Mouse (Mus musculus) embryonic facial prominence, embryonic 13.5 days (tissue): ENCODE measurements around the gene Ptbp3. TPM values are rescaled to one million over a fixed set of nuclear protein-coding genes. Genes with fewer than 3 reads are reported as not detected.
A peak's percentile ranks its signal among the peaks of the same experiment; 100 is the strongest.

Experiments
- ATAC-seq: fragments of 200-750 bp; cut with Nextera tagmentation; 2 replicates; pipeline ENCODE4 v1.8.0; 2017; ENCODE audit warnings: low read depth; ENCODE audit not compliant: insufficient number of reproducible peaks, insufficient read depth, low FRiP score, low TSS enrichment
- H3K27ac ChIP-seq: fragments of 300-500 bp; sonication (generic); 2 replicates; pipeline ENCODE4 v1.5.1; 2015; ENCODE audit warnings: moderate library complexity, mild to moderate bottlenecking, inconsistent platforms
- H3K27me3 ChIP-seq: fragments of 300-500 bp; sonication (generic); 2 replicates; pipeline ENCODE4 v1.6.1; 2015; ENCODE audit warnings: mild to moderate bottlenecking, inconsistent platforms
- H3K36me3 ChIP-seq: fragments of 300-500 bp; sonication (generic); 2 replicates; pipeline ENCODE4 v1.6.1; 2015; ENCODE audit warnings: mild to moderate bottlenecking, inconsistent platforms
- H3K4me1 ChIP-seq: fragments of 300-500 bp; sonication (generic); 2 replicates; pipeline ENCODE4 v1.6.1; 2015; ENCODE audit warnings: inconsistent platforms
- H3K4me2 ChIP-seq: fragments of 300-500 bp; sonication (generic); 2 replicates; pipeline ENCODE4 v1.6.1; 2015; ENCODE audit warnings: moderate library complexity, mild to moderate bottlenecking, inconsistent platforms
- H3K4me3 ChIP-seq: fragments of 300-500 bp; sonication (generic); 2 replicates; pipeline ENCODE4 v1.5.1; 2015; ENCODE audit warnings: mild to moderate bottlenecking, inconsistent platforms
- H3K9ac ChIP-seq: fragments of 300-500 bp; sonication (generic); 2 replicates; pipeline ENCODE4 v1.6.1; 2015; ENCODE audit warnings: mild to moderate bottlenecking, inconsistent platforms
- H3K9me3 ChIP-seq: fragments of 300-500 bp; sonication (generic); 2 replicates; pipeline ENCODE4 v1.6.1; 2016; ENCODE audit warnings: inconsistent platforms
- WGBS: fragments of 180-500 bp; shearing (Covaris S2); methylation state at CpG from one replicate; pipeline ENCODE4 v1.1.7; 2015; ENCODE audit warnings: mixed read lengths; 5-methylcytosine and 5-hydroxymethylcytosine counted together
- polyA plus RNA-seq: library from polyadenylated mRNA; unstranded; fragments of >200 nt; fragmentation: Nextera tagmentation; extraction: Ambion mirVana; gene quantifications from 2 replicates; pipeline ENCODE4 v1.2.1, GENCODE M21; 2015

The Ptbp3 gene
- polyA plus RNA-seq, 1 experiment from 2014 or later = 38.1 TPM

- Histone ChIP-seq H3K27ac (no peak overlapping the region), H3K4me1 (no peaks in the 10 kb centered on the region), H3K9ac (no peak overlapping the region), H3K4me2 (no peak overlapping the region), H3K36me3 (no peaks in the 10 kb centered on the region), H3K4me3 (no peak overlapping the region), H3K27me3 (peaks cover 4% of the 10 kb centered on the region), H3K9me3 (no peaks in the 10 kb centered on the region)
- 85% methylated on average over 3 of the region's 3 CpGs for WGBS
- no peak for ATAC-seq
Measured at GRCm38 (mm10) chr4:59444994-59445393, 104.2 kb downstream of the Ptbp3 start.

GRCm38 (mm10) chr4:59444085-59444484 lies 105.1 kb downstream of the Ptbp3 start:
- no peak for ATAC-seq
- peaks cover under 1% of the 10 kb centered on the region; the same call in 1 of the 2 replicates for H3K4me1 ChIP-seq
- no peak overlapping the region for H3K9ac ChIP-seq
- WGBS = 70% methylated on average over 4 of the region's 4 CpGs
- H3K27me3 ChIP-seq = peaks cover 13% of the 10 kb centered on the region
- H3K4me2 ChIP-seq = no peak overlapping the region
- no peaks in the 10 kb centered on the region for H3K36me3 ChIP-seq
- no peak overlapping the region for H3K4me3 ChIP-seq
- H3K9me3 ChIP-seq = no peaks in the 10 kb centered on the region
- no peak overlapping the region for H3K27ac ChIP-seq

DNA sequence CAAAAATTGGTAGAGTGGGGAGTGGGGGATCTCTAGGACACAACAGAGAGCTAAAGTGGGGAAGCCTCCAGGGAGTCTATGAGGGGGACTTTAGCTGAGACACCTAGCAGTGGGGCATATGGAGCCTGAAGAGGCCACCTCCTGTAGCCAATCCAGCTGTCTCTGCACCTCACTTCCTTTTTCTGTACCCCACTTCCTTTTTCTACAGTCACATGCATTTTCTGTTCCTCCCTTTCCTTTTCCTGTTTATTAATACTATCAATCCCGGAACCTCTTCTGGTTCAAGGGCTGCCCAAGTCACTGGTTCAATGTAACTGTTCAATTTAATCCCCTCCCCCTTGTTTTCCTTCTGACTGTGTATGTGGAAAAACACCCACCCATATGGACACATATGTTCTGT lies 107.9 kb downstream of the Ptbp3 start:
- Histone ChIP-seq H3K4me2 (no peak overlapping the region), H3K27me3 (peaks cover 40% of the 10 kb centered on the region), H3K4me3 (no peak overlapping the region), H3K4me1 (peaks cover 11% of the 10 kb centered on the region), H3K9me3 (no peaks in the 10 kb centered on the region), H3K36me3 (no peaks in the 10 kb centered on the region), H3K27ac (no peak overlapping the region), H3K9ac (no peak overlapping the region)
- 76% methylated on average over 1 of the region's 1 CpGs for WGBS
- no peak for ATAC-seq

GRCm38 (mm10) chr4:59439960-59440359 lies 109.2 kb downstream of the Ptbp3 start:
- Histone ChIP-seq H3K27me3 (peaks cover 44% of the 10 kb centered on the region), H3K4me3 (no peak overlapping the region), H3K4me2 (no peak overlapping the region), H3K4me1 (peaks cover 11% of the 10 kb centered on the region), H3K9ac (no peak overlapping the region), H3K9me3 (0 out of 2 replicates have a peak, but pooled peaks cover 4% of the 10 kb centered on the region), H3K36me3 (no peaks in the 10 kb centered on the region), H3K27ac (no peak overlapping the region)
- WGBS = 41% methylated on average over 2 of the region's 2 CpGs
- ATAC-seq = no peak

DNA sequence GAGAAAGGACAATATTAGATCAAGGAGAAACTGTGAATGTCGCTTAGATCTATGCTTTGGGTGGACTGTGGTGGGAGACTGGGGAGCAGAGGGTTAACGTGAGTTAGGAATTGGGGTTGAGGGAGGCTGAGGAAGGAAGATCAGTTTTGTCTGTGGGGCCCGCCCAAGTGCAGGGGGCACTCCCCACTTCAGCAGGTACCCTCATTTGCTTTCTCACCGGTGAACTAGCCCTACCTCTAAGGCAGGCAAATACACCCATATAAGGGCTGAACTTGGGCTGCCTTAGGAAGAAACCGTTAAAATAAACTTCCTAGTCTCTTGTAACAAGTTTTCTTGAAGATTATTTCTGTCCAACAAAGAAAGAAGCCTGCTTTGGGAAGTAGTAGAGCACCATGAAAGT lies 110.1 kb downstream of the Ptbp3 start:
- no peak for ATAC-seq
- peak overlapping the region; percentile 100 for H3K4me2 ChIP-seq
- peaks cover 44% of the 10 kb centered on the region for H3K27me3 ChIP-seq
- H3K9ac ChIP-seq = no peak overlapping the region
- no peaks in the 10 kb centered on the region for H3K36me3 ChIP-seq
- peaks cover 11% of the 10 kb centered on the region for H3K4me1 ChIP-seq
- H3K9me3 ChIP-seq = 0 out of 2 replicates have a peak, but pooled peaks cover 4% of the 10 kb centered on the region
- WGBS = 21% methylated on average over 5 of the region's 5 CpGs
- H3K27ac ChIP-seq = no peak overlapping the region
- H3K4me3 ChIP-seq = peak overlapping the region; percentile 68; the same call in 1 of the 2 replicates

GRCm38 (mm10) chr4:59437990-59438854 lies 110.9 kb downstream of the Ptbp3 start, which contains the start of gene Susd1:
TSS of gene Susd1 (minus strand) at chr4:59438633.
- under 1% methylated on average over 71 of the region's 75 CpGs for WGBS
- H3K9ac ChIP-seq = peak within 1 kb of the TSS; percentile 83
- peak within 1 kb of the TSS; percentile 100 for H3K4me2 ChIP-seq
- H3K27me3 ChIP-seq = peaks cover 44% of the 10 kb centered on the region
- peak; percentile 77 for ATAC-seq
- H3K9me3 ChIP-seq = 0 out of 2 replicates have a peak, but pooled peaks cover 4% of the 10 kb centered on the region
- peak within 1 kb of the TSS; percentile 68 for H3K4me3 ChIP-seq
- 0 out of 2 replicates have a peak within 1 kb of the TSS, but pooled peaks have one; percentile 22 for H3K27ac ChIP-seq
- H3K36me3 ChIP-seq = no peaks in the 10 kb centered on the region
- H3K4me1 ChIP-seq = peaks cover 11% of the 10 kb centered on the region

DNA sequence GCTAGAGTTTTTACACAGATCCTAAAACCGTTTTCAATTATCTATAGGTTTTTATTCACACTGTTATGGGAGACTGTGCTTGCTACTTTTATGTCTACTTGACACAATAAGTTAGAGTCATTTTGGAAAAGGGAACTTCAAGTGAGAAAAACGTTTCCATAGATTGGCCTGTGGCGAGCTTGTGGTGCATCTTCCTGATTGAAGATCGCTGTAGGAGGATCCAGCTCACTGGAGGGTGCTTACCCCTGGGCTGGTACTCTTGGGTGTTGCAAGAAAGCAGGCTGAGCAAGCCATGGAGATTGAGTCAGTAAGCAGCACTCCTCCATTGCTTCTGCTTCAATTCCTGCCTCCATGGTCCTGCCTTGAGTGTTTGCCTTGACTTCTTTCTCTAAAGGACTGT lies 113.2 kb downstream of the Ptbp3 start:
- H3K4me2 ChIP-seq = no peak overlapping the region
- H3K27ac ChIP-seq = no peak overlapping the region
- H3K9ac ChIP-seq = no peak overlapping the region
- H3K9me3 ChIP-seq = 0 out of 2 replicates have a peak, but pooled peaks cover 4% of the 10 kb centered on the region
- H3K27me3 ChIP-seq = peaks cover 44% of the 10 kb centered on the region
- no peak for ATAC-seq
- peaks cover 16% of the 10 kb centered on the region for H3K4me1 ChIP-seq
- 83% methylated on average over 4 of the region's 4 CpGs for WGBS
- H3K4me3 ChIP-seq = no peak overlapping the region
- no peaks in the 10 kb centered on the region for H3K36me3 ChIP-seq

GRCm38 (mm10) chr4:59434039-59434438 lies 115.1 kb downstream of the Ptbp3 start:
- 0 out of 2 replicates have a peak, but pooled peaks have one; percentile 60 for ATAC-seq
- H3K4me1 ChIP-seq = peaks cover 14% of the 10 kb centered on the region
- H3K27ac ChIP-seq = no peak overlapping the region; the same call in 1 of the 2 replicates
- H3K36me3 ChIP-seq = no peaks in the 10 kb centered on the region
- H3K4me2 ChIP-seq = no peak overlapping the region
- 0 out of 2 replicates have a peak, but pooled peaks cover 4% of the 10 kb centered on the region for H3K9me3 ChIP-seq
- 58% methylated on average over 3 of the region's 3 CpGs for WGBS
- no peak overlapping the region for H3K9ac ChIP-seq
- H3K4me3 ChIP-seq = no peak overlapping the region
- peaks cover 30% of the 10 kb centered on the region for H3K27me3 ChIP-seq

DNA sequence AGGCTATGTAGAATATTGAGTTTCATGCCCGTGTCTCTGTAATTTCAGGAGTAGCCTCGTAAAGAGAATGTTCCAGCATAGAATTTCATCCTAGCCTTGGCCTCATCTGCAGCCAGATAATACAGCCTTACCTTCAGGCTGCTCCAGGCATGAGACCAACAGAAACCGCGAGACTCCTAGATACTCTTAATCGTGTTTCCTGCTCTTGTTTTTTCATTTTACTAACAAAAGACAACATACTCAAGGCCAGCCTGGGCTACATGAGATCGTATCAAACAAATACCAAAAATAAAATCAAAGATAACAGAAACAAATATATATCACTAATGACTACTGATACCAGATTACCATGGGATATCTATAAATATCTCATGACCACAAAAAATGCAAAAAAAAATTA lies 120.0 kb downstream of the Ptbp3 start:
- no peaks in the 10 kb centered on the region for H3K9me3 ChIP-seq
- H3K4me2 ChIP-seq = no peak overlapping the region
- no peak overlapping the region for H3K9ac ChIP-seq
- no peaks in the 10 kb centered on the region for H3K36me3 ChIP-seq
- peaks cover 8% of the 10 kb centered on the region; the same call in 1 of the 2 replicates for H3K4me1 ChIP-seq
- H3K4me3 ChIP-seq = no peak overlapping the region
- no peaks in the 10 kb centered on the region for H3K27me3 ChIP-seq
- 68% methylated on average over 6 of the region's 6 CpGs for WGBS
- no peak for ATAC-seq
- no peak overlapping the region for H3K27ac ChIP-seq

DNA sequence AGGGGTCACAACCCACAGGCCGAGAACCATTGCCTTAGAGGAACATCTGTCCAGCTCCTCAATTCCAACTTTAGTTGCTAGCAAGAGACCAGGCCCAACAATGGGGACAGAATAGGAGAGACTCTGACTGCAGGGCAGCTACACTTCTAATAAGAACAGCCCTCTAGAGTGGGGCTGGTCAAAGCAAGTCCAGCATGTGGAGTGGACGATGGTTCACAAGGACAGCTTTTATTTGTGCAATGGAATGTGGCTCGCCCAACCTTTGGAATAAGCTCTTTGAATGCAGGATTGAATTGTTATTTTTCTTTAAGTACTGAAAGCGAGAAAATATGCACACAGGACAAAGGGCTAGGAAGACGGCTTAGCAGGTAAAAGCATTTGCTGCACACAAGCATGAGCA lies 122.7 kb downstream of the Ptbp3 start:
- peaks cover 5% of the 10 kb centered on the region; the same call in 1 of the 2 replicates for H3K4me1 ChIP-seq
- H3K4me2 ChIP-seq = no peak overlapping the region
- no peak overlapping the region for H3K4me3 ChIP-seq
- H3K9me3 ChIP-seq = no peaks in the 10 kb centered on the region
- no peaks in the 10 kb centered on the region for H3K27me3 ChIP-seq
- no peak overlapping the region for H3K27ac ChIP-seq
- 87% methylated on average over 5 of the region's 5 CpGs for WGBS
- no peaks in the 10 kb centered on the region for H3K36me3 ChIP-seq
- no peak for ATAC-seq
- no peak overlapping the region for H3K9ac ChIP-seq

- no peak overlapping the region for H3K4me2 ChIP-seq
- H3K4me3 ChIP-seq = no peak overlapping the region
- H3K9ac ChIP-seq = no peak overlapping the region
- no peak overlapping the region for H3K27ac ChIP-seq
- no peaks in the 10 kb centered on the region for H3K9me3 ChIP-seq
- H3K4me1 ChIP-seq = no peaks in the 10 kb centered on the region
- no peaks in the 10 kb centered on the region for H3K36me3 ChIP-seq
- H3K27me3 ChIP-seq = no peaks in the 10 kb centered on the region
- ATAC-seq = no peak
Measured at GRCm38 (mm10) chr4:59422808-59423207, 126.4 kb downstream of the Ptbp3 start.
